Mouse (Mus musculus) stomach, embryonic 16.5 days (tissue): ENCODE measurements around the gene Dock10. TPM values are rescaled to one million over a fixed set of nuclear protein-coding genes. Genes with fewer than 3 reads are reported as not detected.

Source experiments
- ATAC-seq: fragments of 200-750 bp; cut with Nextera tagmentation; 2 replicates; pipeline ENCODE4 v1.8.0; 2017; ENCODE audit warnings: moderate number of reproducible peaks, moderate TSS enrichment; ENCODE audit not compliant: insufficient read depth, low FRiP score
- H3K27ac ChIP-seq: fragments of 300-500 bp; sonication (generic); 2 replicates; pipeline ENCODE4 v1.5.1; 2014; ENCODE audit warnings: low read length
- H3K27me3 ChIP-seq: fragments of 300-500 bp; sonication (generic); 2 replicates; pipeline ENCODE4 v1.6.1; 2014; ENCODE audit warnings: low read length, control low read depth, mixed read lengths; ENCODE audit not compliant: control insufficient read depth, insufficient read depth
- H3K36me3 ChIP-seq: fragments of 300-500 bp; sonication (generic); 2 replicates; pipeline ENCODE4 v1.6.1; 2014; ENCODE audit warnings: low read length; ENCODE audit not compliant: control insufficient read depth, insufficient read depth
- H3K4me1 ChIP-seq: fragments of 300-500 bp; sonication (generic); 2 replicates; pipeline ENCODE4 v1.6.1; 2014; ENCODE audit warnings: low read length, control low read depth, mixed read lengths; ENCODE audit not compliant: control insufficient read depth, insufficient read depth
- H3K4me2 ChIP-seq: fragments of 300-500 bp; sonication (generic); 2 replicates; pipeline ENCODE4 v1.6.1; 2014; ENCODE audit warnings: low read depth, low read length, mixed read lengths
- H3K4me3 ChIP-seq: fragments of 300-500 bp; sonication (generic); replicated peaks from 2 replicates; pipeline ENCODE4 v1.5.1; 2014; ENCODE audit warnings: mild to moderate bottlenecking, low read length
- H3K9ac ChIP-seq: fragments of 300-500 bp; sonication (generic); 2 replicates; pipeline ENCODE4 v1.6.1; 2014; ENCODE audit warnings: low read length
- H3K9me3 ChIP-seq: fragments of 300-500 bp; sonication (generic); replicated peaks from 2 replicates; pipeline ENCODE4 v1.6.1; 2016; ENCODE audit warnings: low read length, control low read depth; ENCODE audit not compliant: control insufficient read depth
- WGBS: fragments of 180-500 bp; shearing (Covaris S2); extraction: QIAGEN DNeasy Blood & Tissue Kit; methylation state at CpG from one replicate; pipeline ENCODE4 v1.1.7; 2014; 5-methylcytosine and 5-hydroxymethylcytosine counted together
- polyA plus RNA-seq: library from polyadenylated mRNA; unstranded; fragments of >200 nt; fragmentation: Nextera tagmentation; extraction: Ambion mirVana; gene quantifications from 2 replicates; pipeline ENCODE4 v1.2.1, GENCODE M21; 2015

Dock10 gene
- polyA plus RNA-seq, 1 experiment from 2014 or later, result 8.1 TPM

DNA sequence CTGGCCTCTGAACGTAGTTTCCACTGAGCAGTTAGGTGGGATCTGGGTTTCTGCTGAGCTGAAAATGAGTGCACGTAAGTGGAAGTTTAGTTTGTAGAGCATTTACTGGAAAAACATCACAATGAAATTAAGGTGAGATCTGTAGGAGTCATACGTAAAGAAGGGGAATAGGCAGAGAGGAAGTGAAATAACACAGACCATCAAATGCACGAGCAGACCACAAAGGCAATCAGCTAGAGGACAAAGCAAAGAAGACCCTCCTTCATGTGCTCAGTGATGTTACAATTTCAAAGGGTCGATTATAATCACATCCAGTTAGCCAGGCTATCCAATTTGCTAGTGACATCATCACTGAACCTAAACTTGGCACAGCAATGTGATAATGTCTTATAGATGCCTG is 87.3 kb downstream of the Dock10 start:
- no peaks in the 10 kb centered on the region for H3K27me3 ChIP-seq
- H3K4me3 ChIP-seq, result no peak overlapping the region
- WGBS, result 71% methylated on average over 5 of the region's 5 CpGs
- H3K9me3 ChIP-seq, result no peaks in the 10 kb centered on the region
- H3K27ac ChIP-seq, result no peak overlapping the region
- no peaks in the 10 kb centered on the region for H3K36me3 ChIP-seq
- H3K4me2 ChIP-seq, result no peak overlapping the region
- H3K9ac ChIP-seq, result no peak overlapping the region
- ATAC-seq, result no peak
- H3K4me1 ChIP-seq, result no peaks in the 10 kb centered on the region

DNA sequence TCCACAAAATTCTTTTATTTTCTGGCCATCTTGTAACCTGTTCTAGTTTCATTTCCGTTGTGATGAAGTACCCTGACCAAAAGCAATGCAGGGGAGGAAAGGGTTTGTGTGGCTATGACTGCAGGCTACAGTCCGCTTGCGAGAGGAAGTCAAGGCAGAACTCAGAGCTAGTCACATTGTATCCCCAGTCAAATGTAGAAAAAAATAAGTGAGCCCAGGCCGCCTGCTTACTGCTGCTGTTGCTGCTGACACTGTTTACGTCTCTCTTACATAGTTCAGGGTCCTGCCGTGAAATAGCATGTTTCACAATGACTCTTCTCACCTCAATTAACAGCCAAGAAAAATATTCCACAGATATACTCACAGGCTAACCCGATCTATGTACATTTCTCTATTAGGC is 87.9 kb downstream of the Dock10 start:
- no peaks in the 10 kb centered on the region for H3K9me3 ChIP-seq
- 66% methylated on average over 7 of the region's 7 CpGs for WGBS
- no peak overlapping the region for H3K4me2 ChIP-seq
- H3K27me3 ChIP-seq, result no peaks in the 10 kb centered on the region
- no peaks in the 10 kb centered on the region for H3K36me3 ChIP-seq
- no peaks in the 10 kb centered on the region for H3K4me1 ChIP-seq
- no peak for ATAC-seq
- H3K9ac ChIP-seq, result no peak overlapping the region
- no peak overlapping the region for H3K4me3 ChIP-seq
- H3K27ac ChIP-seq, result no peak overlapping the region

DNA sequence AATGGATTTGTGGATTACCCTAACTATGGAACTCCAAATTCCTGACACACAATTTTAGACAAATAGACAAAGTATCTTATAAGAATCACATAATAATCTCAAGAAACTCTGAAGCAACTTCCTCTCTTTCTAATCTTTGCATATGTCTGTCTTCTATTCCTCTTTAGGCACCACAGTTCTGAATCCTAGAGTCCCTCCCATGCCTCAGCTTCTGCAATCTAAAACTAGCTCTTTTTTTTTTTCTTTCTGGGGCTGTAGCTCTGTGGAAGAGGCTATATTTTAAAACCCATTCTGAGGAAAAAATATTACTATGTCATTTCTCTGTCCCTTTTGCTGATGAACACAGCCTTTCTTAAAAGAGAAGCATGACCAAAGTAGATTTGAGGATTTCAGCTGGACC is 92.6 kb downstream of the Dock10 start:
- H3K4me2 ChIP-seq, result no peak overlapping the region
- no peak overlapping the region for H3K4me3 ChIP-seq
- no peak overlapping the region for H3K27ac ChIP-seq
- no peak overlapping the region for H3K9ac ChIP-seq
- ATAC-seq, result no peak
- no peaks in the 10 kb centered on the region for H3K9me3 ChIP-seq
- no peaks in the 10 kb centered on the region for H3K27me3 ChIP-seq
- H3K4me1 ChIP-seq, result no peaks in the 10 kb centered on the region
- H3K36me3 ChIP-seq, result no peaks in the 10 kb centered on the region

DNA sequence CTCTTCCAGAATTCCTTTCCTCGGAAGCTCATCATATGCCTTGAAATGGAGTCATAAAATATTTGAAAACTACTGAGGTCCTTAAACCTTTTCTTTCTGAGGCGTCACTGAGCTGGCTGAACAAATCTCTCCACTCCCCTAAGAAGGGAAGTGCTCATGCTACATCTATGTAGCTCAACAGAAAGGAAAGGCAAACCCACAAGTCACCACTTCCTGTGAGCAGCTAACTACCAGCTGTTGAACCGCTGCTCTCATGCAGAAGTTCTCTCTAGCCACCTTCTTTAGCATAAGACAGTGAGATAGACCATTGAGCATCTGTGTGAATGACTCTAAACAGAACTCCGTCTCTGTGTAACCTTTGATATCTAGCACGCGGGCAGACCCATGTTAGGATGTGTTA is 93.2 kb downstream of the Dock10 start:
- Histone ChIP-seq H3K27me3 (no peaks in the 10 kb centered on the region), H3K9ac (no peak overlapping the region), H3K4me1 (no peaks in the 10 kb centered on the region), H3K4me2 (no peak overlapping the region), H3K36me3 (no peaks in the 10 kb centered on the region), H3K27ac (no peak overlapping the region), H3K4me3 (no peak overlapping the region), H3K9me3 (no peaks in the 10 kb centered on the region)
- no peak for ATAC-seq
- WGBS, result 86% methylated on average over 6 of the region's 6 CpGs

DNA sequence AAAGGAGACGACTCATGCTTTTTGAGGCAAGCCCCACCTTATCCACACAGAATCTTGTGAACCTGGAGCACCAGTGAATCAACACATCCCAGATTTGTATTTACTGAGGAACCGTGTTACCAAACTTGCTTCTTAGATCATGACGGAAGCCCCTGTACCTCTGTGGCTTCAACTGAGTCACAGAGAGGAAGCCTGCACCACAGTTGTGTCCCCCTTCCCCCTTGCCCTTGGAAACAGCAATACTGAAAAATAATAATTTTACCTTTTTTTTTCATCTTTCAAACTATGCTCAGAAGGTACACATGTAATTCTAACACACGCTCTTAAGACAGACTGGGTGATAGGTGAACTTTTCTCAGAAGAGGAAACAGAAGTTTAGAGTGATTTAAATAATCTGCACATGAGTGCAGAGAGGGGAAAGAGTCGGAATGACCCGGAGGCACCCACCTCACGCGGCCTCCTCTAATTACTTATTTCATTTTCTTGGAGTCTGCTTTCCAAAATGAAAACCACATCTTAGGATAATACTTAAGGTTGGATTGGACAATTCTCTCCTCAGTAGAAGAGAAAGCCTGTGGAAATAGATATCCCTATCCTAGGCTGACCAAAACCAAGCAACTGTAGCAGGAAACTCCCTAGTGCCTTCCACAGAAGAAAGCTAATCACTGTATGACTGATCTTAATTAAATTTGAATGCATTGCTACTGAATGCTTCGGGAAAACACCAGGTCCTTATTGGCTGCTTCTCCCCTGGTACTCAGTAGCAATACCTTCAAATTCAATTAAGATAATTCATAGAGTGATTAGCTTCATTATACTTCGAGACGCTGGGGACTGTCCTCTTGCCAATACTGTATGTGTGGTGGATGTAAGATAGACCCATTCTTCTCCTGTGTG is 96.6 kb downstream of the Dock10 start:
- no peak overlapping the region for H3K9ac ChIP-seq
- H3K4me3 ChIP-seq, result no peak overlapping the region
- no peaks in the 10 kb centered on the region for H3K27me3 ChIP-seq
- no peaks in the 10 kb centered on the region for H3K36me3 ChIP-seq
- no peak for ATAC-seq
- no peaks in the 10 kb centered on the region for H3K4me1 ChIP-seq
- WGBS, result 71% methylated on average over 11 of the region's 11 CpGs
- H3K9me3 ChIP-seq, result no peaks in the 10 kb centered on the region
- no peak overlapping the region for H3K27ac ChIP-seq
- no peak overlapping the region for H3K4me2 ChIP-seq

DNA sequence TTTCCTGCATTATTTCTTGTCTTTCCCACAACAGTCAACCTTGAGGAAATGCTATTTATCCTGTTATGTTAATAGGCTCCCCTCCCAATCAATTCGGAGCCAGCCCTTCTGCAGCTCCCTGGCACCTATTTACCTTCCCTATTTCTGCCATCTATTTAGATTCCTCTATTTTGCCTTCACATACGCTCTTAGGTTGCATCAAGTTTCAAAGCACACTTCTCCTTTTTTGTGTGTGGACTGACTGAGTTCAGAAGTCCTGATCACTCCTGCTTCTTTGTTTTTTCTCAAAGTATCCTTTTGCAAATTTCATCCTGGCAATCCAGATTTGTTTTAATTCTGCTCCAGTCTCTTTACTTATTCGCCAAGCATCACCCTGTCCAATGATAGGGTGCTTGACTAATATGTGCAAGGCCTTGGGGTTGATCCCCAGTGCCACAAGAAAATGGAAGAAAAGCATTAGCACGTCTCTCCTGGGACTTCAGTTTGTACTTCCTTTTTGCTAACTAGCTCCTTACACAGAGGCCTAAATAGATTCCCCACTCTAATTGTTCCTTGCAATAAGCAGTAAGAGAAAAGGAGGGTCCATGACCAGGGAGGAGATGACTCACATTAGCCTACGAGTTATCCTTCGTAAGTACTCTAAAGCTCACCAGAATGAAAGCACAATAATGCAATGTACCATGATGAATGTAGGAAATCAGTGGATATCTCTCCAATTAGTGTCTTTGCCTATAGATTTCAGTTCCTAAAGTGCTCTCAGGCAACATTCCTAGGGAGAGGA is 98.7 kb downstream of the Dock10 start:
- no peaks in the 10 kb centered on the region for H3K36me3 ChIP-seq
- H3K27me3 ChIP-seq, result no peaks in the 10 kb centered on the region
- no peaks in the 10 kb centered on the region for H3K4me1 ChIP-seq
- ATAC-seq, result no peak
- WGBS, result 78% methylated on average over 6 of the region's 6 CpGs
- no peak overlapping the region for H3K4me3 ChIP-seq
- H3K9ac ChIP-seq, result no peak overlapping the region
- no peak overlapping the region for H3K4me2 ChIP-seq
- no peaks in the 10 kb centered on the region for H3K9me3 ChIP-seq
- no peak overlapping the region for H3K27ac ChIP-seq

DNA sequence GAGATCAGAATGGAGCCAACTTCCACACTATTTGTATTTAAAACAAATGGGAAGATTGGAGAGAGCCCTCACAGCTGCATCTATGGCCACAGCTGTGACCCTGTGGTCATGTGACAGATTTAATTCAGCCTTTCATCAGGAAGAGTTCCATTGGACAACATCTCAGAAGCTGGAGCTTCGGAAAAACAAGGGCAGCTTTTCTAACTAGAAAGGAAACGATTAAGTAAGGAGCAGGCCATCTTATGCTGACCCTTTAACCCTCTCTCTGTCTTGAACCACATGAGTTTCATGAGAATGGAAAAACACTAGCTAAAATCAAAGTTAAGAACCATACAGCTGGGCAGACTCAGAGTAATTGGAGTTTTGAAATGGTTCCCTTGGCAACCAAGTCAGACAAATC is 101.9 kb downstream of the Dock10 start:
- Histone ChIP-seq H3K27ac (no peak overlapping the region), H3K4me3 (no peak overlapping the region), H3K4me2 (no peak overlapping the region), H3K9me3 (no peaks in the 10 kb centered on the region), H3K27me3 (no peaks in the 10 kb centered on the region), H3K9ac (no peak overlapping the region), H3K4me1 (no peaks in the 10 kb centered on the region), H3K36me3 (no peaks in the 10 kb centered on the region)
- ATAC-seq, result peak; percentile 68; the same call in 1 of the 2 replicates
- WGBS, result 57% methylated on average over 2 of the region's 2 CpGs

DNA sequence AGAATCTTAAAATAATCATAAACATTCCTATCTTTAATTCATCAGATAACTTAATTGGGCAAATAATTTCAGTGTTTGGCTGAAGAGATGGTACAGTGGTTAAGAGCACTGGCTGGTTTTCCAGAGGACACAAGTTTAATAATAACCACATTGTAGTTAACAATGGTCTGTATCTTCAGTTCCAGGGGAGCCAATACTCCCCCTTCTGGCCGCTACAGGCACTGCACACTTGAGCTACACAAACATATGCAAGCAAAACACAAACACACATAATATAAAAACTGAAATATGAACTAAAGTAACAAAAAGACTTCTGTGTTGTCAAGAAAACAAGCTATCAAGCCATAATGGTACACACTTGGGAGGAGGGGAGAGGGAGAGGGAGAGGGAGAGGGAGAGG is 102.5 kb downstream of the Dock10 start:
- H3K27ac ChIP-seq, result no peak overlapping the region
- no peaks in the 10 kb centered on the region for H3K36me3 ChIP-seq
- no peak overlapping the region for H3K4me2 ChIP-seq
- H3K9ac ChIP-seq, result no peak overlapping the region
- no peak overlapping the region for H3K4me3 ChIP-seq
- H3K4me1 ChIP-seq, result no peaks in the 10 kb centered on the region
- no peak for ATAC-seq
- WGBS, result 65% methylated on average over 1 of the region's 1 CpGs
- no peaks in the 10 kb centered on the region for H3K9me3 ChIP-seq
- H3K27me3 ChIP-seq, result no peaks in the 10 kb centered on the region

DNA sequence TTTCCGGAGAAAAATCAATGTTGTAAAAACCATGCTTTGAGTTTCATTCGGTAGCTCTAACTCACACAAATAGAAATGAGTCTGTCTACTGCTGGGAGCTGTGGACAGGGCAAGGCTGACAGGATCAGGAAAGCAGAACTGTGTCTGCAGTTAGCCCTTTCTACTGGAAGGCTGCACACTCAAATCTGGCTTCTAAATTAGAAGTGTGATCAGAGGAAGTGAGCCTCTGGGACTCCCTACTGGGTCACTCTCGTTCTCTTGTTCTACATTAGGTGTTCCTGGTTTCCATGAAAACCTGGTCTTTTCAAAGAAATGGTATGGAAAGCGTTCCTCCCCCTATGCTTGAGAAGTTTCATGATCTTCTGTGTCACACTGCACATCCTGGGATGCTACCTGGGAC is 103.1 kb downstream of the Dock10 start:
- WGBS, result 80% methylated on average over 4 of the region's 4 CpGs
- no peak for ATAC-seq
- Histone ChIP-seq H3K9me3 (no peaks in the 10 kb centered on the region), H3K4me3 (no peak overlapping the region), H3K27me3 (no peaks in the 10 kb centered on the region), H3K4me2 (no peak overlapping the region), H3K4me1 (no peaks in the 10 kb centered on the region), H3K27ac (0 out of 2 replicates have a peak overlapping the region, but pooled peaks have one; percentile 23), H3K36me3 (no peaks in the 10 kb centered on the region), H3K9ac (no peak overlapping the region)
